Mouse (Mus musculus) liver, embryonic 14.5 days (tissue): ENCODE measurements around the gene Cdyl2. TPM values are rescaled to one million over a fixed set of nuclear protein-coding genes. Genes with fewer than 3 reads are reported as not detected.

ENCODE experiments used
- ATAC-seq: fragments of 200-750 bp; cut with Nextera tagmentation; 2 replicates; pipeline ENCODE4 v1.8.0; 2017; ENCODE audit warnings: moderate number of reproducible peaks, mild to moderate bottlenecking, moderate library complexity; ENCODE audit not compliant: insufficient read depth
- DNase-seq, 3 experiments: peaks; one replicate each; pipeline ENCODE4 v3.0.0-alpha.2; 2012 to 2013; ENCODE audit warnings: low read depth in 3 of 3, low spot score in 3 of 3
- H3K27ac ChIP-seq: fragments of 300-500 bp; sonication (generic); 2 replicates; pipeline ENCODE4 v1.5.1; 2014; ENCODE audit warnings: moderate library complexity, mild to moderate bottlenecking, control low read depth, inconsistent platforms
- H3K27me3 ChIP-seq: fragments of 300-500 bp; sonication (generic); 2 replicates; pipeline ENCODE4 v1.6.1; 2014; ENCODE audit warnings: mild to moderate bottlenecking, low read length, moderate library complexity; ENCODE audit not compliant: control insufficient read depth, insufficient read depth
- H3K36me3 ChIP-seq: fragments of 300-500 bp; sonication (generic); replicated peaks from 2 replicates; pipeline ENCODE4 v1.6.1; 2014; ENCODE audit warnings: low read depth; ENCODE audit not compliant: control insufficient read depth, insufficient read depth
- H3K4me1 ChIP-seq, 2 experiments: fragments of 200-500 bp in 1 of 2; fragments of 300-500 bp in 1 of 2; sonication (generic) in 1 of 2; replicated peaks; 2 replicates each; pipeline ENCODE4 v1.6.1; 2012 to 2014; ENCODE audit warnings: antibody characterized with exemption in 1 of 2, inconsistent platforms in 1 of 2, low read length in 1 of 2; ENCODE audit not compliant: control insufficient read depth in 2 of 2, insufficient read depth in 2 of 2
- H3K4me2 ChIP-seq: fragments of 300-500 bp; sonication (generic); 2 replicates; pipeline ENCODE4 v1.6.1; 2014; ENCODE audit warnings: low read depth, mild to moderate bottlenecking, control low read depth, moderate library complexity
- H3K4me3 ChIP-seq, 2 experiments: fragments of 200-500 bp in 1 of 2; fragments of 300-500 bp in 1 of 2; sonication (generic) in 1 of 2; 2 replicates each; pipeline ENCODE4 v1.5.1; 2012 to 2014; ENCODE audit warnings: low read depth in 2 of 2, low read length in 2 of 2, mild to moderate bottlenecking in 2 of 2, control low read depth in 1 of 2, inconsistent platforms in 1 of 2, moderate library complexity in 1 of 2; ENCODE audit not compliant: insufficient read depth in 1 of 2
- H3K9ac ChIP-seq: fragments of 300-500 bp; sonication (generic); replicated peaks from 2 replicates; pipeline ENCODE4 v1.6.1; 2014; ENCODE audit warnings: mild to moderate bottlenecking, control low read depth, moderate library complexity
- H3K9me3 ChIP-seq: fragments of 300-500 bp; sonication (generic); 2 replicates; pipeline ENCODE4 v1.6.1; 2016; ENCODE audit warnings: low read length, mixed read lengths; ENCODE audit not compliant: control insufficient read depth
- CTCF ChIP-seq: IDR thresholded peaks from 2 replicates; pipeline ENCODE4 v1.5.1; 2016; ENCODE audit warnings: antibody characterized with exemption, low read depth, control low read depth
- EP300 ChIP-seq: IDR thresholded peaks from 2 replicates; pipeline ENCODE4 v1.6.1; 2016; ENCODE audit warnings: antibody characterized with exemption, low read depth
- WGBS: fragments of 180-500 bp; shearing (Covaris S2); extraction: QIAGEN DNeasy Blood & Tissue Kit; methylation state at CpG from one replicate; pipeline ENCODE4 v1.1.7; 2014; ENCODE audit not compliant: insufficient replicate concordance; 5-methylcytosine and 5-hydroxymethylcytosine counted together
- polyA plus RNA-seq, 2 experiments: library from polyadenylated mRNA; depleted of rRNA in 1 of 2; stranded (reverse) in 1 of 2; unstranded in 1 of 2; fragments of >200 nt; fragmentation: Nextera tagmentation in 1 of 2; extraction: Ambion mirVana in 1 of 2; gene quantifications; 2 replicates each; pipeline versions ENCODE4 v1.2.1 to v1.2.3; 2012 to 2014

Cdyl2 gene
- polyA plus RNA-seq, 2 experiments = 0.77 to 1.5 TPM

DNA sequence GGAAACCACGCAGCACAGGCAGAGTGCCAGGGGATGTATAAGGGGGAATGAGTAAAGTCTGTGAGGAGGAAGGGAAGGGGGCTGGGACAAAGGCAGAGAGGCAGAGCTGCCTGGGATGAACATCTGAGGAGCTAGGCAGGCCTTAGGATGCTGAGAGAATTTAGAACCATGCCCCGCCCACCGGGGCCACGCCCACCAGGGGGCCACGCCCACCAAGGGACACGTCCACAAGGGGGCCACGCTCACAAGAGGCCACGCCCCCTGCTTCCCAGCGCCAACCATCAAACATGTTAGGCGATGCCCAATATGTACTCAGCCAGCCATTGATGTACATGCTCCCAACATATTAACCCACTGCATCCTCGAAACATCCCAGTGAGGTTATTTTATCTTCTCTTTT lies 102.7 kb downstream of the Cdyl2 start:
- H3K4me3 ChIP-seq = no peak overlapping the region
- ATAC-seq = no peak
- no peaks in the 10 kb centered on the region for H3K36me3 ChIP-seq
- WGBS = 35% methylated on average over 11 of the region's 11 CpGs
- no peak for DNase-seq
- no peak overlapping the region for H3K9ac ChIP-seq
- TF ChIP-seq EP300 (no peak), CTCF (no peak)
- no peak overlapping the region for H3K4me2 ChIP-seq
- no peaks in the 10 kb centered on the region for H3K27me3 ChIP-seq
- no peaks in the 10 kb centered on the region; a peak in 2 of 4 replicates for H3K4me1 ChIP-seq
- H3K27ac ChIP-seq = no peak overlapping the region
- no peaks in the 10 kb centered on the region for H3K9me3 ChIP-seq

GRCm38 (mm10) chr8:116628975-116629374 lies 103.8 kb downstream of the Cdyl2 start:
- H3K27ac ChIP-seq = no peak overlapping the region
- no peak for ATAC-seq

DNA sequence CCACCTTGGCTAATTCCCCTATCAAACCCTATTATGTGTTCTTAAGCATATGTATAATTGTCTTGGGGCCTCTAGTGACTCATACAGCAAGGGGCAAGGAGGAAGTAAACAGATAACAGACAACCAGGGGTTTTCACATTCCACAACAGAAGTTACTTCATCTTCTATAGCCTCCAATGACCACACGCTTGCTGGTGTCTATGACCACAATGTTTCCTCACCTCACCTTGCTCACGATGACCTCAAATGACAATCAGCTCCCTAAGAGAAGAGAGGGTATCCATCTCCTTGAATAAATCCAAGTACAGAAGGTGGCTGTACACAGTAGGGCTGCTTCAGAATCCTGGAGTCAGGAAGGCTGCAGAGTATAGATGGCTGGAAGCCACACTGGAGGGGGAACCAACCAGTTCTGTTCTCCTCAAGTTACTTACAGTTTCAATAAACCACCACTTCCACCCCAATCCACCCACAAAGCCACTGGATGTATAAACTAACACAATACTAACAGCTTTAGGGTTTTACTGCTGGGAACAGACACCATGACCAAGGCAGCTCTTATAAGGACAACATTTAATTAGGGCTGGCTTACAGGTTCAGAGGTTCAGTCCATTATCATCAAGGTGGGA lies 104.8 kb downstream of the Cdyl2 start:
- Histone ChIP-seq H3K9ac (no peak overlapping the region), H3K27me3 (no peaks in the 10 kb centered on the region), H3K4me2 (no peak overlapping the region), H3K4me3 (no peak overlapping the region), H3K36me3 (no peaks in the 10 kb centered on the region), H3K4me1 (no peaks in the 10 kb centered on the region; a peak in 2 of 4 replicates), H3K27ac (no peak overlapping the region), H3K9me3 (no peaks in the 10 kb centered on the region)
- DNase-seq (peak in 1 of 3 experiments; percentile 17), ATAC-seq (no peak)
- no peak for TF ChIP-seq CTCF
- no peak for TF ChIP-seq EP300
- 31% methylated on average over 2 of the region's 2 CpGs for WGBS

More at GRCm38 (mm10) chr8:116628975-116629374, 103.8 kb downstream of the Cdyl2 start:
- Histone ChIP-seq H3K4me2 (no peak overlapping the region), H3K4me3 (no peak overlapping the region), H3K27me3 (no peaks in the 10 kb centered on the region), H3K9me3 (no peaks in the 10 kb centered on the region), H3K4me1 (no peaks in the 10 kb centered on the region; a peak in 2 of 4 replicates), H3K36me3 (no peaks in the 10 kb centered on the region), H3K9ac (no peak overlapping the region)
- no peak for DNase-seq
- whole genome bisulfite sequencing = 53% methylated on average over 7 of the region's 7 CpGs
- no peak for TF ChIP-seq CTCF
- no peak for TF ChIP-seq EP300

- no peak for ATAC-seq
- 85% methylated on average over 11 of the region's 11 CpGs for WGBS
- H3K4me1 ChIP-seq = no peaks in the 10 kb centered on the region; a peak in 1 of 4 replicates
Measured at GRCm38 (mm10) chr8:116623591-116623990, 109.2 kb downstream of the Cdyl2 start.

DNA sequence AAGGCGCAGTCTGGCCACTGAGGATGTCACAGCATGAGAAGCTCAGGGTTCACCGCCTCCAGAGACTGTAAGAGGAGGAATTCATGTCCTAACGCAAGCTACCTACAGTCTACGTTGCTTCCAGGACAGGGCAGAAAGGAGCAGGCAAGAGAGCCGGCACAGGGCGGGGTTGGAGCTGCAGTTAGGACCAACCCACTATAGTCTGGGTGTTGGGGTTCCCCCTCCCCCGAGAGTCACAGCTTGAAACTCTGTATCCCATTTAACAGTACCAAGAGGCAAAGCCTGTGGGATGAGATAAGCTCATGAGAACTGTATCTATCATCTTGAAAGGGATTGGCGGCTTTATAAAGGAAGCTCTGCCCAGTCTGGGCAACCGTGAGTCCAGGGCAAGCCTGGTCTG lies 110.5 kb downstream of the Cdyl2 start:
- no peaks in the 10 kb centered on the region for H3K36me3 ChIP-seq
- 39% methylated on average over 9 of the region's 9 CpGs for WGBS
- no peak for DNase-seq
- no peak overlapping the region for H3K4me3 ChIP-seq
- H3K9ac ChIP-seq = no peak overlapping the region
- no peak for TF ChIP-seq CTCF
- TF ChIP-seq EP300 = no peak
- no peaks in the 10 kb centered on the region for H3K27me3 ChIP-seq
- no peak overlapping the region for H3K4me2 ChIP-seq
- H3K27ac ChIP-seq = no peak overlapping the region
- ATAC-seq = peak; percentile 62; the same call in 1 of the 2 replicates
- H3K9me3 ChIP-seq = no peaks in the 10 kb centered on the region
- no peaks in the 10 kb centered on the region; a peak in 1 of 4 replicates for H3K4me1 ChIP-seq

More at GRCm38 (mm10) chr8:116623591-116623990, 109.2 kb downstream of the Cdyl2 start:
- H3K27ac ChIP-seq = no peak overlapping the region
- H3K36me3 ChIP-seq = no peaks in the 10 kb centered on the region
- TF ChIP-seq EP300 (no peak), CTCF (no peak)
- H3K27me3 ChIP-seq = no peaks in the 10 kb centered on the region
- no peak overlapping the region for H3K4me2 ChIP-seq
- no peak overlapping the region for H3K4me3 ChIP-seq
- no peaks in the 10 kb centered on the region for H3K9me3 ChIP-seq
- no peak for DNase-seq
- no peak overlapping the region for H3K9ac ChIP-seq
